Mouse (Mus musculus) adrenal gland, adult 8-10 months (tissue): Measurements from ENCODE around the gene Kifap3. TPM values are rescaled to one million over a fixed set of nuclear protein-coding genes. Genes with fewer than 3 reads are reported as not detected.

Source experiments
- total RNA-seq, 4 experiments: library from RNA; stranded (reverse); gene quantifications; 2 replicates each; pipeline ENCODE4 v1.2.4; 2022

Kifap3 gene
- total RNA-seq, 4 experiments from 2014 or later, result 16.9 to 29.5 (median 24.5) TPM

Other genes with a start within 250 kb of the Kifap3 start
- not detected for gene Mettl11b, start 54.4 kb upstream of the Kifap3 start, total RNA-seq
- 10 to 100 TPM; 17.4 to 29.5 (median 23.7) TPM for gene Scyl3, start 149.5 kb downstream of the Kifap3 start, total RNA-seq
- 1 to 10 TPM; 1.4 to 2.0 (median 1.9) TPM for gene BC055324, start 215.2 kb downstream of the Kifap3 start, total RNA-seq
- 1 to 10 TPM; 4.0 to 7.5 (median 6.0) TPM for gene Mettl18, start 215.3 kb downstream of the Kifap3 start, total RNA-seq